34 mouse cellular contexts compared by ENCODE assay signal in the genomic region with DNA sequence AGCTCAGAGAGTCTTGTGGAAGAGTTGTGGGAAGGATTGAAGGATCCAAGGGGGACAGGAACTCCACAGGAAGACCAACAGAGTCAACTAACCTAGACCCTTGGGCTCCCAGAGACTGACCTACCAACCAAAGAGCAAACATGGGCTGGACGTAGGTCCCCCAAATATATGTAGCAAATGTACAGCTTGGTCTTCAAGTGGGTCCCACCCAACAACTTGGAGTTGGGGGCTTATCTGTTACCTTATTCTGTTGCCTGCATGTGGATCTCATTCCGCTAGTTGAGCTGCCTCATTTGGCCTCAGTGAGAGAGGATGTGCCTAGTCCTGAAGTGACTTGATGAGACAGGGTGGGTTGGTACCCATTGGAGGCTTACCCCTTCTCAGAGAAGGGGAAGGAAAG.
"Had no signal": no experiment of that assay in that cellular context is flagged by ENCODE, and none has a peak within 500 bp of the region (broad histone marks: within the 10 kb centered on the region; RNA-seq: fewer than 3 reads in every experiment).

No protein-coding gene starts in this region.

- DNase-seq: heart, postnatal 10 days; heart, postnatal 14 days; heart, postnatal 36 days; heart, postnatal 4 days; kidney, adult 11 months; kidney, adult 18-20 months; kidney, adult 2 months; kidney, adult 8-10 months; kidney, adult 9 months; kidney, postnatal 10 days; kidney, postnatal 14 days; kidney, postnatal 25 days; kidney, postnatal 36 days; kidney, postnatal 4 days; layer of hippocampus, adult 9-11 months; layer of hippocampus, postnatal 36 days had no signal

- H3K27ac ChIP-seq: heart, embryonic 13.5 days; heart, embryonic 15.5 days; hindbrain, embryonic 10.5 days; hindbrain, embryonic 12.5 days; hindbrain, embryonic 13.5 days; hindbrain, embryonic 14.5 days; hindbrain, embryonic 15.5 days; hindbrain, postnatal 0 days; intestine, embryonic 15.5 days; kidney, embryonic 15.5 days; kidney, postnatal 0 days; layer of hippocampus, adult 2 months; left cerebral cortex, adult 2 months had no signal

- ATAC-seq: hindbrain, embryonic 16.5 days; hindbrain, postnatal 0 days; inflammation-experienced regulatory T-cells, adult 6 months; intestine, embryonic 15.5 days; intestine, embryonic 16.5 days; intestine, postnatal 0 days had no signal

- H3K4me2 ChIP-seq: heart, embryonic 11.5 days; heart, embryonic 13.5 days; heart, embryonic 15.5 days; hindbrain, embryonic 12.5 days; hindbrain, embryonic 13.5 days; hindbrain, embryonic 14.5 days; hindbrain, embryonic 15.5 days; intestine, embryonic 15.5 days; kidney, embryonic 15.5 days had no signal

- H3K27me3 ChIP-seq: hindbrain, embryonic 12.5 days; hindbrain, embryonic 13.5 days; hindbrain, embryonic 15.5 days; intestine, embryonic 15.5 days; kidney, embryonic 15.5 days had no signal

- H3K9ac ChIP-seq: heart, embryonic 13.5 days; heart, embryonic 15.5 days; hindbrain, embryonic 12.5 days; hindbrain, embryonic 13.5 days; hindbrain, embryonic 14.5 days; hindbrain, embryonic 15.5 days; intestine, embryonic 15.5 days; kidney, embryonic 15.5 days had no signal

- H3K9me3 ChIP-seq: heart, embryonic 13.5 days; heart, embryonic 15.5 days; hindbrain, embryonic 10.5 days; hindbrain, embryonic 12.5 days; hindbrain, embryonic 13.5 days; hindbrain, embryonic 15.5 days; intestine, embryonic 15.5 days; kidney, embryonic 15.5 days had no signal

- H3K4me1 ChIP-seq: heart, embryonic 13.5 days; heart, embryonic 15.5 days; intestine, embryonic 15.5 days; kidney, embryonic 15.5 days had no signal

- H3K36me3 ChIP-seq: heart, embryonic 13.5 days; heart, embryonic 15.5 days; hindbrain, embryonic 10.5 days; hindbrain, embryonic 12.5 days; hindbrain, embryonic 13.5 days; hindbrain, embryonic 15.5 days; intestine, embryonic 15.5 days; kidney, embryonic 15.5 days had no signal

- H3K4me3 ChIP-seq: heart, embryonic 13.5 days; heart, embryonic 15.5 days; hindbrain, embryonic 10.5 days; hindbrain, embryonic 12.5 days; hindbrain, embryonic 13.5 days; hindbrain, embryonic 15.5 days; intestine, embryonic 15.5 days; kidney, embryonic 15.5 days; layer of hippocampus, adult 2 months; left cerebral cortex, adult 2 months had no signal
